Mouse (Mus musculus): ENCODE data around the gene Glt28d2. TPM values are rescaled to one million over a fixed set of nuclear protein-coding genes. Genes with fewer than 3 reads are reported as not detected.

The Glt28d2 gene
- polyA plus RNA-seq, 1 experiment from 2014 or later: 0.09 TPM

DNA sequence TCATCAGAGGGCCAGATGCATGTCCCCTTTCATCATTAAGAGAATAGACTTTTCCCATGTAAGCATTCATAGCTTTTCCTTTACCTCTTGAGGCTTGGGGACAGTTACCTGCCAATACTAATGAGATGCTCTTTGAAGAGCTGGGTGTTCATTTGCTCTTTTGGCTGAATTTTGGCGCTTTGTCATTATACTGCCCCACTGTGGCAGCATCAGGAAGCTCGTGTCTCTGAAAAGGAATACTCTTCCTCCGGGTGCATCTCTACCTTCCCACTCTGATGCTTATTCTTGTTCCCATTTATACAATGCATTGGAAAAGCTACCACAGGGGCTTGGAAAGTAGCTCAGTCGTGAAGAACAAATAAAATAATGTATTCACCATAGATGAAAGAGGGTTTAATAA, 30.3 kb upstream of the Glt28d2 start:
- Histone ChIP-seq H3K27ac (no peak overlapping the region), H3K9me3 (replicated peaks) (no peaks in the 10 kb centered on the region), H3K36me3 (no peaks in the 10 kb centered on the region), H3K9ac (no peak overlapping the region), H3K4me1 (replicated peaks) (no peaks in the 10 kb centered on the region), H3K27me3 (no peaks in the 10 kb centered on the region), H3K4me3 (replicated peaks) (no peak overlapping the region), H3K4me2 (no peak overlapping the region)
- WGBS (ENCODE audit: insufficient replicate concordance): 8% methylated on average over 4 of the region's 4 CpGs
- ATAC-seq (ENCODE audit: low read depth): no peak
- no peak for DNase-seq

DNA sequence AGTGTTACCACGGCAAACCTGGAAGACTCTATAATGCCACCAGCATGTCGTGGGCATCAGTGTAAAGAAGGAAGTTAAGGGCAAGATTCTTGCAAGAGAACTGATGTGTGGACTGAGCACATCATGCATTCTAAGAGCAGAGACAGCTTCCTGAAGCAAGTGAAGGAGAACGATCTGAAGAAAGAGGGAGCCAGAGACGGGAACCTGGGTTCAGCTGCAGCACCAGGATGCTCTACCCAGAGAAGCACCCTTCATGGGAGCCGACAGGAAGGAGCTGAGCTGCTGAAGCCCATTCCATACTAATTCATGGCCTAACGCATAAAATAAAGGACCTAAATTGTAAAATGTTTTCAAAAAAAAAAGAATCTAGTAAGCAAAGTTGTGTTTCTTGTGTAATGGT, 27.5 kb upstream of the Glt28d2 start:
- H3K36me3 ChIP-seq: no peaks in the 10 kb centered on the region
- no peaks in the 10 kb centered on the region for H3K4me1 ChIP-seq (replicated peaks)
- no peak for ATAC-seq (ENCODE audit: low read depth)
- H3K27me3 ChIP-seq: no peaks in the 10 kb centered on the region
- H3K9ac ChIP-seq: no peak overlapping the region
- 70% methylated on average over 6 of the region's 6 CpGs for WGBS (ENCODE audit: insufficient replicate concordance)
- H3K4me3 ChIP-seq (replicated peaks): no peak overlapping the region
- no peak for DNase-seq
- H3K4me2 ChIP-seq: no peak overlapping the region
- H3K27ac ChIP-seq: no peak overlapping the region
- H3K9me3 ChIP-seq (replicated peaks): no peaks in the 10 kb centered on the region

DNA sequence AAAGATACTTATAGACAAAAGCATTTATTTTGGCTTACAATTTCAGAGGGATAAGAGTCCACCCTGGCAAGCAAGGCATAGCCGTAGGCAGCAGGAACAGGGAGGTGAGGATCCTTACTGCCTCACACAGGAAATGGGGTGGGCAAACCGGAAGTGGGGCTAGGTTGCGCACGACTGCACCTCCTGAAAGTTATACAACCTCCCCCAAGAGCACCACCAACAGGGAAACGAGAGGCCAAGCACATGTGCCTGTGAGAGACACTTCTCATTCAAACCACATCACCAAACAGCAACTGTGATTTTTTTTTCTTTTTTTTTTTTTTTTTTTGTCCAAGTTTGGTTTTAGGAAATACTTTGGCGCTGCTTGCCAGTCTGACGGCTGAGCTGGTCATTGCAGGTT, 19.8 kb upstream of the Glt28d2 start:
- ATAC-seq (ENCODE audit: low read depth) (no peak), DNase-seq (no peak)
- Histone ChIP-seq H3K27ac (no peak overlapping the region), H3K4me2 (no peak overlapping the region), H3K4me3 (replicated peaks) (no peak overlapping the region), H3K36me3 (no peaks in the 10 kb centered on the region), H3K27me3 (no peaks in the 10 kb centered on the region), H3K4me1 (replicated peaks) (no peaks in the 10 kb centered on the region), H3K9ac (no peak overlapping the region), H3K9me3 (replicated peaks) (no peaks in the 10 kb centered on the region)
- 63% methylated on average over 7 of the region's 7 CpGs for WGBS (ENCODE audit: insufficient replicate concordance)

DNA sequence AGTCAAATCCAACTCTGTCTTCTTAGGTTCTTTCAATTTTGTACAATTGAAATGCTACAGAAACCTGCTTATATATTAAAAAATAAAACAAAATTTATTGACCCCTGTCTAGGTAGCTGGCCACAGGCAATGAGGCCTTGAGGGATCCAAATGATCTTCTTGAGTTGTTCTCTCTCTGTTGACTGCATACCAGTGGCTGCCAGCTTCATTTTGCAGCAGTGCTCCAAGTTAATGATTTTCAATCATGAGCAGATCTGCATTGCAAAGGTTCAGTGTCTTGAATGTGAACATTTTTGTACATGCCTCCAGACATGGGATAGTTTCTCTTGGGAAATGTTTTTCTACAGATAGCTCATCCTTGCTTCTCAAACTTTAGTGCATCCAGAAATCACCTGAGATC, 17.1 kb upstream of the Glt28d2 start:
- H3K9ac ChIP-seq: no peak overlapping the region
- H3K36me3 ChIP-seq: no peaks in the 10 kb centered on the region
- no peak overlapping the region for H3K27ac ChIP-seq
- no peaks in the 10 kb centered on the region for H3K4me1 ChIP-seq (replicated peaks)
- ATAC-seq (ENCODE audit: low read depth) (no peak), DNase-seq (no peak)
- no peaks in the 10 kb centered on the region for H3K27me3 ChIP-seq
- no peak overlapping the region for H3K4me2 ChIP-seq
- no peak overlapping the region for H3K4me3 ChIP-seq (replicated peaks)
- H3K9me3 ChIP-seq (replicated peaks): no peaks in the 10 kb centered on the region

DNA sequence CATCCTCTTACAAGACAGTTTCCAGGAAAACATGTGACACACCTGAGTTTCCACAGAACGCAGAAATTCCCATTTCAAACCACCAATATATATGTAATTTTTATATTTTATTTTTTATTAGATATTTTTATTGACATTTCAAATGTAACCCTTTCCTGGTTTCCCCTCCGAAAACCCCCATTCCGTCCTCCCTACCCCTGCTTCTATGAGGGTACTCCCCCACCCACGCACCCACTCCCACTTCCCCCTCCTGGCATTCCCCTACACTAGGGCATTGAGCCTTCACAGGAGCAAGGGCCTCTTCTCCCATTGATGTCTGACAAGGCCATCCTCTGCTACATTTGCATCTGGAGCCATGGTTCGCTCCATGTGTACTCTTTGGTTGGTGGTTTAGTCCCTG, 7.7 kb upstream of the Glt28d2 start:
- Histone ChIP-seq H3K4me3 (replicated peaks) (no peak overlapping the region), H3K9me3 (replicated peaks) (no peaks in the 10 kb centered on the region), H3K9ac (no peak overlapping the region), H3K4me2 (no peak overlapping the region), H3K27ac (no peak overlapping the region), H3K27me3 (peaks cover 12% of the 10 kb centered on the region; the same call in 1 of the 2 replicates), H3K36me3 (no peaks in the 10 kb centered on the region), H3K4me1 (replicated peaks) (no peaks in the 10 kb centered on the region)
- 67% methylated on average over 5 of the region's 5 CpGs for WGBS (ENCODE audit: insufficient replicate concordance)
- ATAC-seq (ENCODE audit: low read depth): no peak
- DNase-seq: no peak

DNA sequence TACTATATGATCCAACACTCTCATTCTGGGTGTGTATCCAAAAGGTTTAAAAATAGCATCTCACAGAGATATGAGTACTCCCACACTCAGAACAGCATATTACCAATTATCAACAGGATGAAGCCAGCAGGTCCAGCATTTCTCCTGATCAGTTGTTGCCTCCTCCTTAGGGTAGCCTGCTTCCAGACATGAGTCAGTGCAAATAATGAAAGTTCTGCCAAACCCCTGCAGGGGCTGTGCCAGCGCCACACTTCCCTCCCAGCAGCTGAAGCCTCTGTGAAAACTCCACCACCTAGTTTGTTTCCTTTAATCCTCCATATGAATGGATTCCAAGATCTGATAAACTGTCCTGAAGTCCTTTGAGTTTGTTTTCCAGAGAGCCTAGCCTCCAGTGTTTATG, 4.3 kb upstream of the Glt28d2 start:
- H3K36me3 ChIP-seq: no peaks in the 10 kb centered on the region
- H3K9ac ChIP-seq: no peak overlapping the region
- no peaks in the 10 kb centered on the region for H3K9me3 ChIP-seq (replicated peaks)
- H3K4me2 ChIP-seq: no peak overlapping the region
- no peak overlapping the region for H3K27ac ChIP-seq
- 44% methylated on average over 1 of the region's 1 CpGs for WGBS (ENCODE audit: insufficient replicate concordance)
- H3K4me1 ChIP-seq (replicated peaks): peaks cover 21% of the 10 kb centered on the region
- H3K27me3 ChIP-seq: peaks cover 38% of the 10 kb centered on the region
- DNase-seq (no peak), ATAC-seq (ENCODE audit: low read depth) (no peak)
- no peak overlapping the region for H3K4me3 ChIP-seq (replicated peaks)

DNA sequence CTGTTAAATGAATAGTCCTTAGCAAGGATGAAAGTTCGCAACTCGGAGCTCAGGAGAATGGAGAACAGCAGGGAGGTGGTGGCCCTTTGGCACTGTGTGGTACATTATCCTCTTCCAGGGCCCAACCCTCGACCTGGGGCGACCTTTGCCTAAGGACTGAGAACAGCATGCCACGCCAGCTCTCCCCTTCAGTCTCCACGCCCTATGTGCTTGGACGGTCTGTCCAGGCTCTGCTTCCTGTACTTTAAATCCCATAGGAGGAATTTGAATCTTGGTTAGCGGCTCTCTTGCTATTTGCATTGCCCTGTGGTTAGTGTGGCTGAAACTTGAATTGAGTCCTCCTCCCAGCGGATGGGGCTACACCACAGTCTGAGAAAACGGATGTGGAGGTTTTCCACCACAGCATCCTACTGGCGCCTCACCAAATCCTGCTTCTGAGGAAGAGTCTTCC, 930 bp upstream of the Glt28d2 start:
- H3K4me3 ChIP-seq (replicated peaks): peak overlapping the region; percentile 62
- H3K27ac ChIP-seq: no peak overlapping the region
- no peaks in the 10 kb centered on the region for H3K36me3 ChIP-seq
- DNase-seq: no peak
- ATAC-seq (ENCODE audit: low read depth): no peak
- H3K27me3 ChIP-seq: peaks cover 63% of the 10 kb centered on the region
- peaks cover 24% of the 10 kb centered on the region for H3K4me1 ChIP-seq (replicated peaks)
- H3K9me3 ChIP-seq (replicated peaks): no peaks in the 10 kb centered on the region
- H3K4me2 ChIP-seq: peak overlapping the region; percentile 88
- H3K9ac ChIP-seq: peak overlapping the region; percentile 50; the same call in 1 of the 2 replicates
- 4% methylated on average over 11 of the region's 11 CpGs for WGBS (ENCODE audit: insufficient replicate concordance)

DNA sequence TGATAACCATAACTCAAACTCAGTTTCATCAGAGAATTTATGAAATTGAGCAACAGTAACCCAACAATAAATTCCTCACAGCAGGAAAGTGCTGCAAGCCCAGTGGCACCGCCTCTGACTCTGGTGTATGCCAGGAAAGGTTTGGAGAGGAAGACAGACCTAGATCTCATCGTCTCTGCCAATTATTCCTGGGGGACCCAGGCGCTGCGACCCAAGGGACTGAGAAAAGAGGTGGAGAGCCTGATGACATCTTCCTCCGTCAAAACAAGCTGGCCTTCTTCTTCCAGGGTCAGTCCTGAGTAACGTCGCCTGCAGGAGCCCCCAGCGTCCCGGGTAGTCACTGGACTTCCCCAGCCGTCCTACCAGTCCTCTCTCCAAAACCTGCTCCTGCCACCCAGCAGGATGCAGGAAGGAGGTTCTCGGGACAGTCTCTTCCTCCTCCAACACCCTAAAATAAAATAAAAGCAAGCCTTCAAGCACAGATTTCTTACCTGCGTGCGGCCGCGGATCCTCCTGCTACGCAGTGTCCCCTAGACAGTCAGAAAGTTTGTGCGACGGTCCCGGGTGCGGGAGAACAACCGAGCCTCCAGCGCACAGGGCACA, 579 bp downstream of the Glt28d2 start:
- Histone ChIP-seq H3K27me3 (peaks cover 63% of the 10 kb centered on the region), H3K27ac (no peak overlapping the region), H3K9ac (peak overlapping the region; percentile 67), H3K4me1 (replicated peaks) (peaks cover 24% of the 10 kb centered on the region), H3K9me3 (replicated peaks) (no peaks in the 10 kb centered on the region), H3K4me2 (peak overlapping the region; percentile 88), H3K4me3 (replicated peaks) (peak overlapping the region; percentile 62), H3K36me3 (no peaks in the 10 kb centered on the region)
- WGBS (ENCODE audit: insufficient replicate concordance): 6% methylated on average over 22 of the region's 22 CpGs
- peak; percentile 2; the same call in 1 of the 2 replicates for ATAC-seq (ENCODE audit: low read depth)
- no peak for DNase-seq

DNA sequence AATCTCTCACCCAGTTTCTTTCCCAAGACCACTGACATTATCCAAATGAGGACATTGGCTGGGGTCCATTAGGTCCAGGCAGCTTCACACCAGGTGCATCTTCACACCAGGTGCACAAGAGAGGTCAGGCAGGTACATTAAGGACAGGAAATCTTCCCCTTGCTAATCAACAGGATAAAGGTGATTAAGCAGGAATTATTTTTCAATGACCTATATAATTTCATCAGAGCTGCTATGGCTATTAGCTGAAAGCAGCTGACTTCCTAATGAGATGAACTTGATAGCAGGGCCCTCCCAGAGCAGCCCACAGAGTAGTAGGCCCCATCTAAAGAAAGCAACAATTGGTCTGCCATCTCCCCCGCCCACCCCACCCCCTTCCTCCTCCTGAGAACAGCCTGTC, 1.4 kb downstream of the Glt28d2 start:
- no peak for ATAC-seq (ENCODE audit: low read depth)
- Histone ChIP-seq H3K4me1 (replicated peaks) (peaks cover 26% of the 10 kb centered on the region), H3K4me2 (no peak overlapping the region)

DNA sequence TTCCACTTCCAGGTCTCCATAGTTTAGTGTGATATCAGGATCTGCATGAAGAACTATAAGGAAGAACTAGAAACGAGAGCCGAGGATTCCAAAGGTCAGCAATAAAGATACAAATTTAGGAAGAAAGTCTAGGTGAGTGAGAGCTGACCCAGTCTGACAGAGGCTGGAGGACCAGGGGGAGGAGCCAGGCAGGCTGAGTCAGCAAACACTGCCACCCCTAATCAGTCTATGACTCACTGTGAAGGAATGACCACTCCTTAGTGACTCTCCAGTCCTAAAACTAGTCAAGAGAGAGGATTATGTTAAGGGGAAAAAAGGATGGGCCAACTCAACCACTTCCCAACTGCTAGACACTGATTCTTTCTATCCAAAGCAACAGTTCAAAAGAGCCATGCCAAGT, 6.6 kb downstream of the Glt28d2 start:
- 62% methylated on average over 2 of the region's 2 CpGs for WGBS (ENCODE audit: insufficient replicate concordance)
- no peak overlapping the region for H3K4me3 ChIP-seq (replicated peaks)
- H3K27me3 ChIP-seq: peaks cover 16% of the 10 kb centered on the region
- no peak overlapping the region for H3K9ac ChIP-seq
- no peaks in the 10 kb centered on the region for H3K36me3 ChIP-seq
- DNase-seq (peak; percentile 35), ATAC-seq (ENCODE audit: low read depth) (peak; percentile 75; the same call in 1 of the 2 replicates)
- H3K4me1 ChIP-seq (replicated peaks): peaks cover 5% of the 10 kb centered on the region; the same call in 1 of the 2 replicates
- H3K4me2 ChIP-seq: no peak overlapping the region
- H3K9me3 ChIP-seq (replicated peaks): no peaks in the 10 kb centered on the region
- no peak overlapping the region for H3K27ac ChIP-seq

More for the DNA sequence above, 1.4 kb downstream of the Glt28d2 start:
- Histone ChIP-seq H3K4me3 (replicated peaks) (no peak overlapping the region), H3K9me3 (replicated peaks) (no peaks in the 10 kb centered on the region), H3K9ac (no peak overlapping the region), H3K27me3 (peaks cover 56% of the 10 kb centered on the region), H3K27ac (no peak overlapping the region), H3K36me3 (no peaks in the 10 kb centered on the region)
- WGBS (ENCODE audit: insufficient replicate concordance): 36% methylated on average over 1 of the region's 1 CpGs
- DNase-seq: no peak

DNA sequence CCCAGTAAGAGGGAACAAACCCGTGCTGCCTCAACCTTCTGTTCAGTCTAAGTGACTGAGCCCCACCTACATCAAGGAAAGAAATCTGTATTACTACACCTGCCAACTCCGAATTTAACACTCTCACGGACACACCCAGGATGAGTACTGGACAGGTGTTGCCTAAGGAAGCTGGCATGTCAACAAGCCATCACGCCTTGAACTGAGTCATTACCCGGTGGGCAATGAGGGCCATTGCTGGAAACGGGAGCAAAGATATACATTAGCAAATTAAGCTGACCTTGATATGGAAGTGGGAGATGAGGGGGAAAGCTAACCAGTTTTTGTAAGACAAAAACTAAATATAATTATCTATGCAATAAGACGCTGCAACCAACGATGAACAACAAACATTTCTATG, 7.2 kb downstream of the Glt28d2 start:
- Histone ChIP-seq H3K4me2 (no peak overlapping the region), H3K9me3 (replicated peaks) (no peaks in the 10 kb centered on the region), H3K4me3 (replicated peaks) (no peak overlapping the region), H3K4me1 (replicated peaks) (peaks cover 5% of the 10 kb centered on the region; the same call in 1 of the 2 replicates), H3K27ac (no peak overlapping the region), H3K9ac (no peak overlapping the region), H3K36me3 (no peaks in the 10 kb centered on the region), H3K27me3 (peaks cover 10% of the 10 kb centered on the region)
- 64% methylated on average over 8 of the region's 8 CpGs for WGBS (ENCODE audit: insufficient replicate concordance)
- DNase-seq: no peak
- no peak for ATAC-seq (ENCODE audit: low read depth)

DNA sequence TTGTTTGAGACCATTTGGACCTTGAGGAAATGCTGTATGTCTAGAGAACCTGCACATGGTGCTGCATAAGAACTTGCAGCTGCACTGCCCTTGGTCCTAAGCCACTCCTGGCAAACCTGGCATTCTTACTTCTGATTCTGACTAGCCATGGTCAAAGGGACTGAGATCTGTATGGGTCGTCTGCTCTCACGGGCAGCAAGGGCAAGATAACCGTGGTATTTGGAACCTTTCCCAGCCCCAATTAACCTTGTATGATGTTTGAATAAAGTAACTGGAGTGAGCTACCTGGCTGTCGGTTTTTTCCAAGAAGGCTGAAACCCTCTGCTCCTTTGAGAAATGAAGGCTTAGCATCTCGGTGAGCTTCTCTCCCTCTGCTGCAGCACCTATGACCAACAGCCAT, 8.4 kb downstream of the Glt28d2 start:
- Histone ChIP-seq H3K4me2 (no peak overlapping the region), H3K4me3 (replicated peaks) (no peak overlapping the region), H3K36me3 (no peaks in the 10 kb centered on the region), H3K4me1 (replicated peaks) (peaks cover 5% of the 10 kb centered on the region; the same call in 1 of the 2 replicates), H3K9me3 (replicated peaks) (no peaks in the 10 kb centered on the region), H3K9ac (no peak overlapping the region), H3K27ac (no peak overlapping the region), H3K27me3 (no peaks in the 10 kb centered on the region)
- no peak for DNase-seq
- WGBS (ENCODE audit: insufficient replicate concordance): 62% methylated on average over 5 of the region's 5 CpGs
- ATAC-seq (ENCODE audit: low read depth): no peak
